Mouse (Mus musculus): ENCODE measurements around the gene Ppp1cb. TPM values are rescaled to one million over a fixed set of nuclear protein-coding genes. Genes with fewer than 3 reads are reported as not detected.

The Ppp1cb gene
- polyA plus RNA-seq, 1 experiment: not detected

DNA sequence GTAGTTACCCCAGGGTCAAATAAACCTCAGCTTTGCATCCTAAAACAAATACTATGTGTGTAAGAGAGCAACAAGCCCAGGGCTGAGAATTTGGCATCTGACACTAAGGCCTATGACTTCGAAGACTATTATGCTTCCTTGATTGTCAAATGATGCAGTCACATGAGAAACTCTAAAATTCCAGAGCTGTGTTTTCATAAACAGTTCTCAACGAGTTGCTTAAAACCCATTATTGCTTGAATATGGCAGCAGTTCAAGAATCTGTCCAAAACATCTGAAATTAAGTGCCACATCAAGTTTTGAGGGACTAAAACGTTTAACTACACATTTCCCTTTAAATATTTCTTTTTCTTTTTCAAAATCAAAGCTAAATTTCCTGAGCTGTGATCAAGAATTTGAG is 50.1 kb downstream of the Ppp1cb start:
- TF ChIP-seq CTCF (IDR thresholded peaks at IDR 0.05; ENCODE audit: insufficient read depth, low read depth, low read length) (no peak), POLR2A (IDR thresholded peaks at IDR 0.05; ENCODE audit: insufficient read depth, low read depth, low read length) (no peak)

GRCm38 (mm10) chr5:32520381-32520780 is 61.7 kb downstream of the Ppp1cb start:
- H3K4me1 ChIP-seq (ENCODE audit: control insufficient read depth, insufficient read depth, low read length): no peaks in the 10 kb centered on the region
- TF ChIP-seq CTCF (IDR thresholded peaks at IDR 0.05; ENCODE audit: insufficient read depth, low read depth, low read length): no peak
- TF ChIP-seq POLR2A (IDR thresholded peaks at IDR 0.05; ENCODE audit: insufficient read depth, low read depth, low read length): no peak
- whole genome bisulfite sequencing: 53% methylated on average over 1 of the region's 1 CpGs
- H3K4me3 ChIP-seq (ENCODE audit: insufficient read depth, low read depth, low read length): no peak overlapping the region
- no peak overlapping the region for H3K27ac ChIP-seq (ENCODE audit: insufficient read depth, low read depth, low read length)

More for the DNA sequence above, 50.1 kb downstream of the Ppp1cb start:
- 44% methylated on average over 3 of the region's 3 CpGs for whole genome bisulfite sequencing
- Histone ChIP-seq H3K4me1 (ENCODE audit: control insufficient read depth, insufficient read depth, low read length) (no peaks in the 10 kb centered on the region), H3K4me3 (ENCODE audit: insufficient read depth, low read depth, low read length) (no peak overlapping the region), H3K27ac (ENCODE audit: insufficient read depth, low read depth, low read length) (no peak overlapping the region)

DNA sequence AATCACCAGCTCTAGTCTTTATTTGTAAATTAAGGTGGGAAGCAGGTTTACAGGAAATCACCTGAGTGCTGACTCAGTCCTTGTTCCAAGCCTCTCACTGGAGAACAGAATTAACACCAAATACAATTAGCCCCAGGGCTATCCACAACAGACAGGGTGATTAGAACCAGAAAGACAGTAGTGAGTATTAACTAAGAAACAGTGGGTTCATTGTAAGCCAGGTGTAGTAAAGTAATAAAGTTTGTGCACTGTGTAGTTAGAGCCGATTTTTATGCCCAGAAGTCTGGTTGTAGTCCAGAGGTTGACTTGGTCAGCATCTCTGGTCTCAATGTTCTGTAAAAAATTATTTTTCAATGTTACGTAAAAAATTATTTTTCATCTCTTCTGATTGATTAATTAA is 90.8 kb downstream of the Ppp1cb start:
- WGBS: 86% methylated on average over 2 of the region's 2 CpGs
- H3K4me3 ChIP-seq (ENCODE audit: insufficient read depth, low read depth, low read length): no peak overlapping the region
- H3K4me1 ChIP-seq (ENCODE audit: control insufficient read depth, insufficient read depth, low read length): no peaks in the 10 kb centered on the region
- TF ChIP-seq CTCF (IDR thresholded peaks at IDR 0.05; ENCODE audit: insufficient read depth, low read depth, low read length): no peak
- no peak for TF ChIP-seq POLR2A (IDR thresholded peaks at IDR 0.05; ENCODE audit: insufficient read depth, low read depth, low read length)
- H3K27ac ChIP-seq (ENCODE audit: insufficient read depth, low read depth, low read length): no peak overlapping the region

DNA sequence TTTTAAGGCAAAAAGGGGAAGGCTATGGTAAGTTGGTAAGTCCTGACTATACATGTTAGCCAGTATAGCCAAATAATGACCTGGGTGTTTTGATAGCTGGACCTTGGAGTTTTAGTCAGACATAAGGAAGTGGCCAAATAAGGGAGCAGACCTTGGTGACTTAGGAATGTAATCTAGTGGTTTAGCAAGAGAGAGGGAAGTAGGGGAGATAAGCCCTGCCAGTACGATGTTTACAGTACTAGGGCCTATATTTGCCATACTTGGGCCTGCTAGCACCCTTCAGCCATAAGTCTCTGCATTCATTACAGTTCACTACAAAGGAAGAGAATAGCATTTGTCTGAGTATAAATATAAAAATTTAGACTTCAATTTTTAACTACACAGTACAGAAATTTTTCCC is 106.1 kb downstream of the Ppp1cb start:
- TF ChIP-seq CTCF (IDR thresholded peaks at IDR 0.05; ENCODE audit: insufficient read depth, low read depth, low read length): no peak
- TF ChIP-seq POLR2A (IDR thresholded peaks at IDR 0.05; ENCODE audit: insufficient read depth, low read depth, low read length): no peak
- H3K27ac ChIP-seq (ENCODE audit: insufficient read depth, low read depth, low read length): no peak overlapping the region
- no peak overlapping the region for H3K4me3 ChIP-seq (ENCODE audit: insufficient read depth, low read depth, low read length)
- H3K4me1 ChIP-seq (ENCODE audit: control insufficient read depth, insufficient read depth, low read length): no peaks in the 10 kb centered on the region
- 86% methylated on average over 1 of the region's 1 CpGs for WGBS

Other genes starting within 250 kb of the Ppp1cb start
- gene Plb1, start 226.1 kb upstream of the Ppp1cb start, polyA plus RNA-seq (2012; ENCODE audit: insufficient read depth, insufficient read length, low replicate concordance, missing spikeins): not detected in 2 replicates
- not detected in 2 replicates for gene Yes1, start 152.3 kb downstream of the Ppp1cb start, polyA plus RNA-seq (2012; ENCODE audit: insufficient read depth, insufficient read length, low replicate concordance, missing spikeins)

Measured in olfactory bulb, adult 2 months (tissue).